Mouse (Mus musculus) testis, adult 2 months (tissue): ENCODE data around the gene Astn2.

Experiments used
- CTCF ChIP-seq: fragments of 200-500 bp; IDR thresholded peaks from 2 replicates; pipeline ENCODE4 v1.5.1; 2012; ENCODE audit warnings: low read depth, mild to moderate bottlenecking, inconsistent platforms, low read length, moderate library complexity; ENCODE audit not compliant: control insufficient read depth, insufficient read depth, insufficient replicate concordance
- POLR2A ChIP-seq: fragments of 200-500 bp; IDR thresholded peaks from 2 replicates; pipeline ENCODE4 v1.6.1; 2012; ENCODE audit warnings: low read depth, mild to moderate bottlenecking, inconsistent platforms, low read length, moderate library complexity; ENCODE audit not compliant: control insufficient read depth

- TF ChIP-seq POLR2A (no peak), CTCF (no peak)
These were observed 119.4 kb downstream of the Astn2 start for GRCm38 (mm10) chr4:66285034-66285433.
